ENCODE assay signal across 8 mouse cellular contexts in the genomic region with DNA sequence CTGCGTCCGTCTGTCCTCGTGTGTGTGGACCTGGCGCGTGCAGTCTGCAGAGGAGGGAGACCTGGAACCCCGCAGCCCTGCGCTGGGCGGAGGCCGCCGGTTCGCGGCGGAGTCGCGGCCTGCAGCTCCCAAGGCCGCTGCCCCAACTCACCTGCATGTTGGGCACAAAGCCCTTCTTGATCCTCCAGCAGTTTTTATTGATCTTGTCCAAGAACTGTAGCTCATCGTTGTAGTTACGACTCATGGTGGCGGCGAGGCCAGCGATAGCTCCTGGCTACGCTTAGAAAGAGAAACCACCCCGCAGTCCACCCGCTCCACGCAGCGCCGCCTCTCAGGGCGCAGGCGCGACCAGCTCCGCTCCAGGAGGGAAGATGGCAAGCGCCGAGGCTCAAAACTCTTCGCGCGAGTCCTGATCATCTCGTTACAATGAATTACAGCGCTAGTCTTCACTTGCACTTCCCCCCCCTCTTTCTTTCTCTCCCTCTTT. TPM values are rescaled to one million over a fixed set of nuclear protein-coding genes. Genes with fewer than 3 reads are reported as not detected.
DNase-seq lines count a peak whose midpoint lies in the region; ATAC-seq and TF ChIP-seq lines count a peak whose summit lies in the region.

Rtcb (minus strand) TSS at position 360 of the 487 bp plus-strand sequence.

- peaks cover 32% of the 10 kb centered on the region for H3K79me2 ChIP-seq in CH12.LX (replicated peaks; ENCODE audit: control insufficient read depth, extremely low read depth, insufficient read depth, poor library complexity, severe bottlenecking)

- peaks cover 22 to 29% of the 10 kb centered on the region in 2 experiments for H3K36me3 ChIP-seq in CH12.LX (replicated peaks in 1 of 2; ENCODE audit: control insufficient read depth in 1 of 2, insufficient read depth in 1 of 2, low read length in 1 of 2)
- peaks cover 3% of the 10 kb centered on the region; the same call in 1 of the 2 replicates for H3K36me3 ChIP-seq in forebrain, embryonic 11.5 days (ENCODE audit: control insufficient read depth, insufficient read depth, low read length)
- H3K36me3 ChIP-seq in heart, embryonic 16.5 days (ENCODE audit: control insufficient read depth, insufficient read depth): peaks cover 10% of the 10 kb centered on the region; the same call in 1 of the 2 replicates
- peaks cover 31% of the 10 kb centered on the region for H3K36me3 ChIP-seq in liver, embryonic 15.5 days (replicated peaks)
- peaks cover 16% of the 10 kb centered on the region for H3K36me3 ChIP-seq in neural tube, embryonic 12.5 days

- H3K27ac ChIP-seq in CH12.LX (ENCODE audit: insufficient read depth, low read depth): peak within 1 kb of the TSS; percentile 37; the same call in 1 of the 2 replicates
- H3K27ac ChIP-seq in forebrain, embryonic 11.5 days (ENCODE audit: low read depth, low read length): peak within 1 kb of the TSS; percentile 54; the same call in 1 of the 2 replicates
- H3K27ac ChIP-seq in heart, embryonic 16.5 days (ENCODE audit: low read length): peak within 1 kb of the TSS; percentile 82
- peak within 1 kb of the TSS; percentile 67 for H3K27ac ChIP-seq in liver, embryonic 15.5 days (replicated peaks)
- H3K27ac ChIP-seq in neural tube, embryonic 12.5 days: no peak within 1 kb of the TSS

- no peaks in the 10 kb centered on the region for H3K27me3 ChIP-seq in CH12.LX (replicated peaks)
- H3K27me3 ChIP-seq in forebrain, embryonic 11.5 days (ENCODE audit: control insufficient read depth, insufficient read depth, low read length): no peaks in the 10 kb centered on the region
- no peaks in the 10 kb centered on the region for H3K27me3 ChIP-seq in heart, embryonic 16.5 days (ENCODE audit: control insufficient read depth, insufficient read depth, low read length)
- H3K27me3 ChIP-seq in liver, embryonic 15.5 days: peaks cover 8% of the 10 kb centered on the region; the same call in 1 of the 2 replicates
- no peaks in the 10 kb centered on the region for H3K27me3 ChIP-seq in neural tube, embryonic 12.5 days (replicated peaks)

- peak; percentile 93 for DNase-seq in CH12.LX (ENCODE audit: extremely low read depth)
- peak; percentile 96 for DNase-seq in c-Kit-positive CD71-positive TER-119-negative erythroid progenitor cells, embryonic 14.5 days (ENCODE audit: low read depth)
- DNase-seq in forebrain, embryonic 11.5 days (ENCODE audit: low spot score): peak; percentile 97
- peak; percentile 96 to 99 for DNase-seq in kidney, postnatal 36 days
- DNase-seq in telencephalon, adult 2 months (ENCODE audit: low read depth, low spot score): peak; percentile 91

- H3K4me3 ChIP-seq in CH12.LX (replicated peaks in 1 of 3; ENCODE audit: low read depth in 2 of 3, low read length in 2 of 3, poor library complexity in 1 of 3): peak within 1 kb of the TSS; percentile 73 to 100 (median 99)
- peak within 1 kb of the TSS; percentile 80 for H3K4me3 ChIP-seq in forebrain, embryonic 11.5 days (ENCODE audit: low read depth, low read length)
- peak within 1 kb of the TSS; percentile 67 for H3K4me3 ChIP-seq in heart, embryonic 16.5 days (ENCODE audit: low read length)
- peak within 1 kb of the TSS; percentile 93 for H3K4me3 ChIP-seq in liver, embryonic 15.5 days (replicated peaks)
- peak within 1 kb of the TSS; percentile 66 for H3K4me3 ChIP-seq in neural tube, embryonic 12.5 days

- no peak for TF ChIP-seq EP300 in CH12.LX (IDR thresholded peaks at IDR 0.05; ENCODE audit: low read length)

- TF ChIP-seq RAD21 in CH12.LX (IDR thresholded peaks at IDR 0.05; ENCODE audit: low read depth, low read length): no peak

- TF ChIP-seq CTCF in CH12.LX (conservative IDR thresholded peaks at IDR 0.05 in 1 of 2, IDR thresholded peaks at IDR 0.05 in 1 of 2; ENCODE audit: low read depth in 2 of 2, low read length in 2 of 2): no peak

- H3K9me3 ChIP-seq in CH12.LX (replicated peaks; ENCODE audit: low read length): no peaks in the 10 kb centered on the region
- H3K9me3 ChIP-seq in forebrain, embryonic 11.5 days (ENCODE audit: control insufficient read depth, low read length): no peaks in the 10 kb centered on the region
- H3K9me3 ChIP-seq in heart, embryonic 16.5 days (replicated peaks; ENCODE audit: control insufficient read depth, low read length): no peaks in the 10 kb centered on the region
- H3K9me3 ChIP-seq in liver, embryonic 15.5 days (replicated peaks): no peaks in the 10 kb centered on the region
- H3K9me3 ChIP-seq in neural tube, embryonic 12.5 days: no peaks in the 10 kb centered on the region

- peak within 1 kb of the TSS; percentile 89 for H3K9ac ChIP-seq in CH12.LX (ENCODE audit: insufficient read depth, low read depth)
- H3K9ac ChIP-seq in forebrain, embryonic 11.5 days (ENCODE audit: low read length): peak within 1 kb of the TSS; percentile 91
- H3K9ac ChIP-seq in heart, embryonic 16.5 days (ENCODE audit: low read length): peak within 1 kb of the TSS; percentile 82
- peak within 1 kb of the TSS; percentile 85 for H3K9ac ChIP-seq in liver, embryonic 15.5 days
- peak within 1 kb of the TSS; percentile 72 for H3K9ac ChIP-seq in neural tube, embryonic 12.5 days

- peak within 1 kb of the TSS; percentile 98 for H3K4me2 ChIP-seq in CH12.LX (ENCODE audit: insufficient read depth, low read depth, poor library complexity, severe bottlenecking)
- peak within 1 kb of the TSS; percentile 67 for H3K4me2 ChIP-seq in forebrain, embryonic 11.5 days (ENCODE audit: low read depth, low read length, severe bottlenecking)
- H3K4me2 ChIP-seq in heart, embryonic 16.5 days (ENCODE audit: low read depth, low read length): peak within 1 kb of the TSS; percentile 79
- H3K4me2 ChIP-seq in liver, embryonic 15.5 days: peak within 1 kb of the TSS; percentile 82
- peak within 1 kb of the TSS; percentile 78 for H3K4me2 ChIP-seq in neural tube, embryonic 12.5 days (replicated peaks)

- WGBS in forebrain, embryonic 11.5 days: under 1% methylated on average over 38 of the region's 38 CpGs
- WGBS in heart, embryonic 16.5 days: under 1% methylated on average over 38 of the region's 38 CpGs
- under 1% methylated on average over 38 of the region's 38 CpGs for WGBS in liver, embryonic 15.5 days (ENCODE audit: insufficient replicate concordance)
- WGBS in neural tube, embryonic 12.5 days: 0% methylated on average over 38 of the region's 38 CpGs

- TF ChIP-seq POLR2A in CH12.LX (IDR thresholded peaks at IDR 0.05; ENCODE audit: low read depth, low read length): peak; percentile 94

- peaks cover 13 to 37% of the 10 kb centered on the region in 2 experiments for H3K4me1 ChIP-seq in CH12.LX (ENCODE audit: control insufficient read depth in 1 of 2, insufficient read depth in 2 of 2)
- no peaks in the 10 kb centered on the region for H3K4me1 ChIP-seq in forebrain, embryonic 11.5 days (replicated peaks; ENCODE audit: control insufficient read depth, insufficient read depth, low read length)
- peaks cover 6% of the 10 kb centered on the region for H3K4me1 ChIP-seq in heart, embryonic 16.5 days (ENCODE audit: control insufficient read depth, insufficient read depth, low read length)
- peaks cover 10% of the 10 kb centered on the region for H3K4me1 ChIP-seq in liver, embryonic 15.5 days (replicated peaks)
- H3K4me1 ChIP-seq in neural tube, embryonic 12.5 days: peaks cover 4% of the 10 kb centered on the region

- in situ Hi-C loops in CH12.LX (cut with MboI; ENCODE audit: low pct_ligation_motif_present, low pct_unique_long_range_greater_than_20kb, low sequenced_read_pairs): loop anchor here (25.0 kb wide), 1 partner anchor 505 kb away; no protein-coding TSS in a partner anchor

- dilution Hi-C loops in CH12.LX (cut with MboI; ENCODE audit: extremely low pct_ligation_motif_present, extremely low pct_unique_long_range_greater_than_20kb, low sequenced_read_pairs): no loop called here

- ATAC-seq in forebrain, embryonic 11.5 days (replicated peaks; ENCODE audit: low FRiP score): peak; percentile 93
- peak; percentile 89 for ATAC-seq in heart, embryonic 16.5 days (replicated peaks; ENCODE audit: extremely low read depth, insufficient read depth, low FRiP score)
- peak; percentile 96 for ATAC-seq in liver, embryonic 15.5 days (ENCODE audit: insufficient read depth)
- ATAC-seq in neural tube, embryonic 12.5 days (ENCODE audit: low FRiP score, low read depth): peak; percentile 93

TF ChIP-seq in CH12.LX, 34 proteins besides CTCF, POLR2A, EP300 and RAD21 (continues in another document):
- TF ChIP-seq PAX5 (IDR thresholded peaks at IDR 0.05; ENCODE audit: low read length): no peak
- TF ChIP-seq IRF4 (IDR thresholded peaks at IDR 0.05; ENCODE audit: low read depth, low read length): peak; percentile 34; the same call in 1 of the 2 replicates
- 0 out of 2 replicates have a peak, but pooled peaks have one; percentile 60 for TF ChIP-seq POLR2AphosphoS2 (IDR thresholded peaks at IDR 0.05; ENCODE audit: low read depth, low read length)
- TF ChIP-seq SMC3 (IDR thresholded peaks at IDR 0.05; ENCODE audit: low read depth, low read length): no peak
- TF ChIP-seq MXI1 (IDR thresholded peaks at IDR 0.05; ENCODE audit: low read depth, low read length): peak; percentile 77
- TF ChIP-seq MAX (IDR thresholded peaks at IDR 0.05; ENCODE audit: low read length): peak; percentile 66; the same call in 1 of the 2 replicates
- peak; percentile 79; the same call in 1 of the 2 replicates for TF ChIP-seq KAT2A (IDR thresholded peaks at IDR 0.05; ENCODE audit: insufficient replicate concordance, low read length)
- TF ChIP-seq MEF2A (IDR thresholded peaks at IDR 0.05; ENCODE audit: borderline replicate concordance, low read depth, low read length): no peak
- no peak for TF ChIP-seq RCOR1 (conservative IDR thresholded peaks at IDR 0.05; ENCODE audit: low read depth, low read length)
- peak; percentile 82 for TF ChIP-seq TCF12 (IDR thresholded peaks at IDR 0.05; ENCODE audit: low read depth, low read length)
- TF ChIP-seq USF1 (IDR thresholded peaks at IDR 0.05; ENCODE audit: low read depth, low read length): no peak
- TF ChIP-seq NRF1 (IDR thresholded peaks at IDR 0.05; ENCODE audit: low read depth, low read length): peak; percentile 91
- no peak for TF ChIP-seq CHD1 (IDR thresholded peaks at IDR 0.05; ENCODE audit: low read depth, low read length)
- TF ChIP-seq E2F4 (IDR thresholded peaks at IDR 0.05; ENCODE audit: insufficient replicate concordance, low read depth, low read length): peak; percentile 66; the same call in 1 of the 2 replicates
- TF ChIP-seq MYC (IDR thresholded peaks at IDR 0.05; ENCODE audit: low read depth, low read length): peak; percentile 83
- TF ChIP-seq ELF1 (IDR thresholded peaks at IDR 0.05; ENCODE audit: low read depth, low read length): peak; percentile 72

RNA-seq across cellular contexts. Expression of gene Rtcb, which starts in this region (rescaled TPM):
- total RNA-seq in CH12.LX (2012; rRNA removed): 192 and 217 TPM in 2 replicates
- 225 and 249 TPM in 2 replicates for total RNA-seq in CH12.LX (2014; rRNA removed)
- polyA plus RNA-seq in CH12.LX (2012; ENCODE audit: insufficient read length, low read depth): 239 and 253 TPM in 2 replicates
- 190 and 196 TPM in 2 replicates for polyA plus RNA-seq in forebrain, embryonic 11.5 days (2014; fragmentation: Nextera tagmentation; extraction: Ambion mirVana)
- 121 and 126 TPM in 2 replicates for polyA plus RNA-seq in heart, embryonic 16.5 days (2015; fragmentation: Nextera tagmentation; extraction: Ambion mirVana)
- 67.5 and 67.6 TPM in 2 replicates for polyA plus RNA-seq in liver, embryonic 15.5 days (2015; fragmentation: Nextera tagmentation; extraction: Ambion mirVana)
- 182 and 185 TPM in 2 replicates for polyA plus RNA-seq in neural tube, embryonic 12.5 days (2016; fragmentation: Nextera tagmentation; extraction: Ambion mirVana)
